Comparison of ENCODE assay signal across 19 mouse cellular contexts in the genomic region with DNA sequence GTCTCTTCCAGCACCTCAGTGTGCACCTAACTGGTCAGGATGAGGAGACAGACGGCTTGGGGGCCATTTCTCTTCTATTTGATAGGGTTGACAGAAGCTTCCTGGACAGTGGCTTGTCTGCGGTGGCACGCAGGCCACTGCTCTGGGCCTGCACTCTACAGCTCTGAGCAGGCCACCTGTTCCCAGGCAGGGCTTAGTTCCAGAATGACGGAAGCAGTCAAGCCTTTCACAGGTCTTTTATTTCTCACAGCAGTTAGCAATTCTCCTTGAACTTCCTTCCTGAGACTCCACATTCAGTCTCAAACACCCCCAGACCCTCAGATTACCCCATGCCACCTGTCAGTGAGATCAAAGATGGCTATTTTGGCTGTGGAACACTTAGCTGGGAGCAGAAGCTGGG.
A peak's percentile ranks its signal among the peaks of the same experiment; 100 is the strongest.
DNase-seq lines count a peak whose midpoint lies in the region; ATAC-seq and TF ChIP-seq lines count a peak whose summit lies in the region.
"Had no signal": no experiment of that assay in that cellular context is flagged by ENCODE, and none has a peak within 500 bp of the region (broad histone marks: within the 10 kb centered on the region; RNA-seq: fewer than 3 reads in every experiment).

No protein-coding gene starts in this region.

- no peaks in the 10 kb centered on the region for H3K9me3 ChIP-seq in hindbrain, postnatal 0 days (ENCODE audit: low read length)
- peaks cover 14% of the 10 kb centered on the region for H3K9me3 ChIP-seq in hindbrain, embryonic 11.5 days (ENCODE audit: control insufficient read depth, low read length)
- H3K9me3 ChIP-seq: forebrain, embryonic 15.5 days; hindbrain, embryonic 13.5 days had no signal

- WGBS in hindbrain, postnatal 0 days: 67% methylated on average over 4 of the region's 4 CpGs
- WGBS in hindbrain, embryonic 11.5 days: 99% methylated on average over 4 of the region's 4 CpGs

- H3K9ac ChIP-seq in hindbrain, postnatal 0 days (replicated peaks; ENCODE audit: low read length): no peak overlapping the region
- no peak overlapping the region for H3K9ac ChIP-seq in hindbrain, embryonic 11.5 days (ENCODE audit: low read depth, low read length)
- H3K9ac ChIP-seq: embryonic facial prominence, embryonic 12.5 days; forebrain, embryonic 15.5 days; hindbrain, embryonic 13.5 days; intestine, embryonic 15.5 days had no signal

- no peak overlapping the region for H3K4me2 ChIP-seq in hindbrain, postnatal 0 days (ENCODE audit: low read depth, low read length)
- H3K4me2 ChIP-seq in hindbrain, embryonic 11.5 days (replicated peaks; ENCODE audit: low read depth, low read length): no peak overlapping the region
- H3K4me2 ChIP-seq: embryonic facial prominence, embryonic 12.5 days; forebrain, embryonic 15.5 days; hindbrain, embryonic 13.5 days; intestine, embryonic 15.5 days had no signal

- peaks cover 3% of the 10 kb centered on the region; the same call in 1 of the 2 replicates for H3K36me3 ChIP-seq in hindbrain, postnatal 0 days (ENCODE audit: insufficient read depth, low read length)
- H3K36me3 ChIP-seq in hindbrain, embryonic 11.5 days (ENCODE audit: control insufficient read depth, insufficient read depth, low read length): peaks cover 19% of the 10 kb centered on the region

- DNase-seq in hindbrain, postnatal 0 days (ENCODE audit: low spot score): no peak
- no peak for DNase-seq in hindbrain, embryonic 11.5 days (ENCODE audit: low spot score)
- DNase-seq in cerebellum, adult 18-20 months: peak; percentile 72 to 78
- peak; percentile 79 for DNase-seq in cerebellum, adult 9-11 months
- DNase-seq in cerebellum, postnatal 36 days: peak; percentile 60
- no peak for DNase-seq in embryo, embryonic 10 days (ENCODE audit: low spot score)
- DNase-seq in thymus, postnatal 36 days: no peak
- no peak for DNase-seq in right cerebral cortex, adult 2 months (ENCODE audit: low spot score in 2 of 2)
- DNase-seq: adrenal gland, postnatal 14 days; gastrocnemius, postnatal 10 days; heart, adult 18-20 months; heart, postnatal 10 days; heart, postnatal 4 days; kidney, adult 2 months had no signal

- H3K27ac ChIP-seq in hindbrain, postnatal 0 days: no peak overlapping the region
- no peak overlapping the region for H3K27ac ChIP-seq in hindbrain, embryonic 11.5 days (ENCODE audit: low read depth, low read length)
- H3K27ac ChIP-seq: embryonic facial prominence, embryonic 12.5 days; forebrain, embryonic 15.5 days; heart, embryonic 10.5 days; hindbrain, embryonic 13.5 days; intestine, embryonic 15.5 days had no signal

- 0 out of 2 replicates have a peak, but pooled peaks cover 5% of the 10 kb centered on the region for H3K4me1 ChIP-seq in hindbrain, postnatal 0 days (ENCODE audit: insufficient read depth, low read length)
- H3K4me1 ChIP-seq in hindbrain, embryonic 11.5 days (replicated peaks; ENCODE audit: control insufficient read depth, insufficient read depth, low read length): peaks cover 9% of the 10 kb centered on the region; the same call in 1 of the 2 replicates

- no peaks in the 10 kb centered on the region for H3K27me3 ChIP-seq in hindbrain, postnatal 0 days (ENCODE audit: insufficient read depth, low read length)
- no peaks in the 10 kb centered on the region for H3K27me3 ChIP-seq in hindbrain, embryonic 11.5 days (ENCODE audit: control insufficient read depth, insufficient read depth, low read length)
- H3K27me3 ChIP-seq: embryonic facial prominence, embryonic 12.5 days; forebrain, embryonic 15.5 days; hindbrain, embryonic 13.5 days; intestine, embryonic 15.5 days had no signal

- ATAC-seq in hindbrain, postnatal 0 days: 0 out of 2 replicates have a peak, but pooled peaks have one; percentile 7
- no peak for ATAC-seq in hindbrain, embryonic 11.5 days (ENCODE audit: low FRiP score)
- ATAC-seq: forebrain, embryonic 15.5 days; intestine, embryonic 15.5 days had no signal

- TF ChIP-seq CTCF in hindbrain, postnatal 0 days (IDR thresholded peaks at IDR 0.05; ENCODE audit: low read depth): no peak

- no peak overlapping the region for H3K4me3 ChIP-seq in hindbrain, postnatal 0 days (ENCODE audit: low read length)
- no peak overlapping the region for H3K4me3 ChIP-seq in hindbrain, embryonic 11.5 days (ENCODE audit: low read depth, low read length)
- H3K4me3 ChIP-seq: embryonic facial prominence, embryonic 12.5 days; forebrain, embryonic 15.5 days; heart, embryonic 10.5 days; hindbrain, embryonic 13.5 days; intestine, embryonic 15.5 days had no signal

Comparison
In these comparisons a context has a peak if more than half of its experiments do, and no peak if none do; other contexts are left out.
1. DNase-seq: peak in cerebellum, adult 18-20 months (2 of 2), cerebellum, adult 9-11 months (single experiment) and cerebellum, postnatal 36 days (2 of 2); none in hindbrain, postnatal 0 days (single experiment), hindbrain, embryonic 11.5 days (single experiment), embryo, embryonic 10 days (single experiment), thymus, postnatal 36 days (0 of 2) and right cerebral cortex, adult 2 months (0 of 2).